Mouse (Mus musculus): ENCODE measurements around the gene Mrpl16. TPM values are rescaled to one million over a fixed set of nuclear protein-coding genes. Genes with fewer than 3 reads are reported as not detected.

The Mrpl16 gene
- total RNA-seq (2015; ENCODE audit: low replicate concordance): 19.8 and 21.0 TPM in 2 replicates
- total RNA-seq (2017; ENCODE audit: low replicate concordance): 6.8 and 22.5 TPM in 2 replicates

GRCm38 (mm10) chr19:11770205-11770892 is at the start of gene Mrpl16:
Gene Mrpl16, plus strand, starts transcription at chr19:11770391.
- ATAC-seq (replicated peaks; ENCODE audit: low FRiP score, poor library complexity, severe bottlenecking): peak; percentile 95

- ATAC-seq (replicated peaks; ENCODE audit: low FRiP score, poor library complexity, severe bottlenecking): no peak
Measured at GRCm38 (mm10) chr19:11723870-11724269, 46.3 kb upstream of the Mrpl16 start.

DNA sequence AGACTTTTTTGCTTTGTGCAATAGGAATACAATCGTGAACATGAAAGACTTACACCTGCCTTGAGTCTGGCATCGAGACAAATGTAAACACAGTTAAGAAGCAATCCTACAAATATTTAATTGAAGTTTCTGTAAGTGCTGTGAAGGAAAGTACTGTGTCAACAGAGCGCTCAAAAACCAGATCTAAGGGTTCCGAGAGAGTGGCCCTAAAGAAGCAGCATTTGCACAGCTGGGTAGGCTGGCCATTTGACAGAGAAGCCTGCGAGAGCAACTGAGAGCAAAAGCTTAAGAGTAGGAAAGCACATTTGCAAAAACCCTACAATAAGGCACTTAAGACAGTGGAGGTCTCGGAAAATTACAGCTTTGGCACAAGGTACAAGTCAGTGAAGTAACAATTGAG is 45.9 kb upstream of the Mrpl16 start:
- ATAC-seq (replicated peaks; ENCODE audit: low FRiP score, poor library complexity, severe bottlenecking): no peak

DNA sequence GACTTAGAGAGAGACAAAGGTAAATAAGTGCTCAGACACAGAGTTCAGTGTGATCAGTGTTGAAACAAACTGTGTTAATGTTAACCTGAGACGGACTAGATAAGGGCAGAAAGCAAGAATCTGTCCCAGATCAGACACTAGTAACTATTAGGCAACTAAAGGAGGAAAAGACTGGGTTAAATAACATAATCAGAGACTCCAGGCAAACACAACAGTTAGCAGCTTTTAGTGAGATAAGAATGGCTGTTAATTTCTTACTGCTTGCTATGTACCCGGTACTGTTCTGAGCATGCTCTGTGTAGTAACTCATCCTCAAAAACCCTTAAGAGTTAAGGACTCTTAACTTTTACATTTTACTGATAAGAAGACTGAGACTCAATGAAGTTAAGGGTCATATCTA is 44.3 kb upstream of the Mrpl16 start:
- peak; percentile 34; the same call in 1 of the 2 replicates for ATAC-seq (replicated peaks; ENCODE audit: low FRiP score, poor library complexity, severe bottlenecking)

GRCm38 (mm10) chr19:11727304-11727703 is 42.9 kb upstream of the Mrpl16 start:
- peak; percentile 46; the same call in 1 of the 2 replicates for ATAC-seq (replicated peaks; ENCODE audit: low FRiP score, poor library complexity, severe bottlenecking)

GRCm38 (mm10) chr19:11730278-11730677 is 39.9 kb upstream of the Mrpl16 start:
- ATAC-seq (replicated peaks; ENCODE audit: low FRiP score, poor library complexity, severe bottlenecking): no peak

DNA sequence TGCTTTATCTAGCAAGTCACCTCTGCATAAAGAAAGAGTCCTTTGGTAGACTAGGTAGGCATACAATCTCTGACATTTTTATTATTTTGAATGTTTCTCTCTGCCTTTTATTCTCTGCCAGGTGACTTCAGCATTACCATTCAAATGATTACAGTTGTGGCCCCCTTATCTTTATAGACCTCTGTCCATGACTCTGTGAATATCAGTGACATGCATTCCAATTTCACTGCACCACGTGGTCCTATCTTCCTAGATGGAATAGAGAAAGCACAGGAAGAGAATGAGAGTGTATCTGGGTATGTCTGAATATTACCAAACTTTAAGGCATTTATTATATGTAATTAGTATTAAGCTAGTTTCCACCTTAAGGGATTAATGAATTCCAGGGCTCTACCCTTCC is 33.7 kb upstream of the Mrpl16 start:
- no peak for ATAC-seq (replicated peaks; ENCODE audit: low FRiP score, poor library complexity, severe bottlenecking)

DNA sequence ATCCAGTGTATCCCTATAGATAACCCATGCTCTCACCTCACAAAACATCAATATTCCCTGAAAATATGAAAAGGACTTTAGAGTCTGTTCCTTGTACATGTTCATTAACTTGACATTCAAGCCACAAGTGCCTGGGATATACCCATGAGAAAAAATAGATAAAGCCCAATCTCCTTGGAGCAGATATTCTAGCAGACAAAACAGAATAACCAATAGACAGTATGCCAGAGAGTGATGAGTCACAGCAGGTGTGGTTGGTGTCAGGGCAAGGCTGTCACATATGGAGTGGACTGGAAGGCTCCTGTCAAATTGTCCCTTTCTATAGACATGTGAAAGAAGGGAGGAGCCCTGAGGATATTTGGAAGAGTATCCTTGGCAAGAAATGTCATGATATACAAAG is 24.5 kb upstream of the Mrpl16 start:
- no peak for ATAC-seq (replicated peaks; ENCODE audit: low FRiP score, poor library complexity, severe bottlenecking)

- no peak for ATAC-seq (replicated peaks; ENCODE audit: low FRiP score, poor library complexity, severe bottlenecking)
Measured at GRCm38 (mm10) chr19:11747298-11747697, 22.9 kb upstream of the Mrpl16 start, which contains the start of gene Gif. Gene Gif, plus strand, starts transcription at chr19:11747554.

DNA sequence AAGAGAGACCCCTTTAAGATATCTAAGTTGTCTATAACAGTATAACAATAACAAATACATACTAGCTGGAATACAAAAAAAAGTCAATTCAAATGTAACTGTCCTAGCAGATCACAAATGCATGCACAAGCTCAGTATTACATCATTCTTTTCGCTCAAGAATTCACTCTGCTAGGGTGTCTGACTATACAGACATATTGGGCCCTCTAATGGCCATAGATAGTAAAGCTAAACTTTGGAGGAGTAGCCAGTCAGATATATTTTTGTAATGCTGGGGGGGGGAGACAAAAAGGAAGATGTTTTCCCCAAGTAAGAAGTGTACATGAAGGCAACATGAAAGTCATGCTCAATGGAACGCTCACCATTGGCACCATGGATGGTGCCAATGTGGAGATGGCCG is 5.1 kb upstream of the Mrpl16 start:
- no peak for ATAC-seq (replicated peaks; ENCODE audit: low FRiP score, poor library complexity, severe bottlenecking)

DNA sequence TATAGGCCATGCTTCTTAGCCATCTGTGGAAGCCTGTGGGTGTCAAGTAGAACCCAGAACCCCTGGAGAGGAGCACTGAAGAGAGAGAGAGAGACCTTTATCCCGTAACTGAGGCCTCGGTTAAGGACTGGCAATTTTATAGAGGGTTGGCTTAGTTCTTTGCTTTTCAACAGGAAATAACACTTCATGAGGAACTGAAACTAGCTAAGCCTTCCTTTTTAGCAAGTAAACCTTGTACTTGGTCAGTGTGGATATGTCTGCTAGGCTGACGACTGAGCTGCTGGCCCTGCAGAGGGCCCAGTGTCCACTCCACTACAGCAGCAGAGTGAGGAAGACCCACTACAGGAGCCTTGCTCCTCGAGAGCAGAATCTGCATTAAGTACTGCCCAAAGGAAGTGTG is 3.8 kb upstream of the Mrpl16 start:
- no peak for ATAC-seq (replicated peaks; ENCODE audit: low FRiP score, poor library complexity, severe bottlenecking)

DNA sequence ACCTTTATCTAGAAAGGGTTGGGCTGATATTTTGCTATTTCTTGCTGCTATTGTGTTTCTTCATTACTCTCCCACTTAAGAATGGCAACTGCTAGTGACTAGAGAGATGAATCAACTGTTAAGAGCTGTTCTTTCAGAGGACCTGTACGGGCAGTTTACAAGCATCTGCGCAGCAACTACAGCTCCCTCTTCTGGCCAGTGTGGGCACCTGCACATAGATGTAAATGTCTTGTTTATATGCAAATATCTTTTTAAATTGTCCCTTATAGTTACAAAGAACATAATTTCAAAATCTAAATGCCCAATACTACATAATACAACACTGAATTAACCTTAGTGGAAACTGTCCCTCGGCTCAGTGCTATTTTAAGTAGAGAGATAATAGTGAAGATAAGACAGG is 2.0 kb upstream of the Mrpl16 start:
- no peak for ATAC-seq (replicated peaks; ENCODE audit: low FRiP score, poor library complexity, severe bottlenecking)

DNA sequence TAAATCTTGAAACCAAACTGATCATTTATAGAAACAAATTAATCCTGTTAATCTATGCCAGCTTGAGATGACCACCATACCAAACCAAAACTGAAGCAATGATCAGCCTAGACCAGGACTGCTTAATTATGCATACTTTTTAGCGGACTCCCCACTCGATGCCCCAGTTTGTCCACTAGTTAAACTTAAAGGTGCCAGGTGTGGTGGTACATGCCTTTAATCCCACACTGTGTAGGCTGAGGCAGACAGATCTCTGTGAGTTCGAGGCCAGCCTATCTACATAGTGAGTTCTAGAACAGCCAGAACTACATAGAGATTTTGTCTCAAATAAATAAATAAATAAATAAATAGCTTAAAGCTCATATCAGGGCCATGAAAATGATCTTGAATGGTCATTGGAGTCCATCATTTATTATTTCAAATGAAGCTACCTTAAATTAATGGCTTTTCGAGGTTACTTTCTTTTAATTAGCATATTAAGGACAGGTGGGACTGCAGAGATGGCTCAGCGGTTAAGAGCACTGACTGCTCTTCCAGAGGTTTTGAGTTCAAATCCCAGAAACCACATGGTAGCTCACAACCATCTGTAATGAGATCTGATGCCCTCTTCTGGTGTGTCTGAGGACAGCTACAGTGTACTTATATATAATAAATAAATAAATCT is 802 bp upstream of the Mrpl16 start:
- ATAC-seq (replicated peaks; ENCODE audit: low FRiP score, poor library complexity, severe bottlenecking): no peak

DNA sequence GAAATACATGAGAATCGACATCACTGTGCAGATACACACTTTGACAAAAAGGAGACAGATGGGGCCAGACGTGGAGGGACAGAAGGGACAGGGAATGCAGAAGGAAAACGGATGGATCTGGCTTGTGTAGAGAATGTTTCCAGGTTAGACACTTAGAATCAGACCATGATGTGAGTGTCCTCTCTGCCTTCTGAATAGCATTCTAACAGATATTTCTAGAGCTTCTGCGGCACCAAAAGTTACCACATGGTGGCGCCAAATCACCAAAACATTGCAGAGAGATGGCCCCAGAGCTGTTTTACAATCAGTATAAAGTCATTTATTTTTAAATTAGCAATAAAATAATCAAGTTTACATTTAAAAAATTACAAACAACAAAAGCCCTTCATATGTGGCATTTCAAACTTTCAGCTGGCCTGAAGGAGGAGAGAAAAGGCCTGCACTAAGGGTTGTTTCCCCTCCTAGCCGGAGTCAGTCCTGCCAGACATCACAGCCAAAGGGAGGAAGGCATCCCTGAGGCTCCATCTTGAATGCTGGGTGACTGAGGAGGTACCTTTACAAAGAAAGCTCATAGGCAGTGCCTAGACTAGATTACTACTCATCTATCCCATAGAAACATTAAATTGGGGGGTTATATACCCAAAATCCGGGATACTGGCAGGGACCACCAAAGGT is 7.1 kb downstream of the Mrpl16 start:
- ATAC-seq (replicated peaks; ENCODE audit: low FRiP score, poor library complexity, severe bottlenecking): 0 out of 2 replicates have a peak, but pooled peaks have one; percentile 59

DNA sequence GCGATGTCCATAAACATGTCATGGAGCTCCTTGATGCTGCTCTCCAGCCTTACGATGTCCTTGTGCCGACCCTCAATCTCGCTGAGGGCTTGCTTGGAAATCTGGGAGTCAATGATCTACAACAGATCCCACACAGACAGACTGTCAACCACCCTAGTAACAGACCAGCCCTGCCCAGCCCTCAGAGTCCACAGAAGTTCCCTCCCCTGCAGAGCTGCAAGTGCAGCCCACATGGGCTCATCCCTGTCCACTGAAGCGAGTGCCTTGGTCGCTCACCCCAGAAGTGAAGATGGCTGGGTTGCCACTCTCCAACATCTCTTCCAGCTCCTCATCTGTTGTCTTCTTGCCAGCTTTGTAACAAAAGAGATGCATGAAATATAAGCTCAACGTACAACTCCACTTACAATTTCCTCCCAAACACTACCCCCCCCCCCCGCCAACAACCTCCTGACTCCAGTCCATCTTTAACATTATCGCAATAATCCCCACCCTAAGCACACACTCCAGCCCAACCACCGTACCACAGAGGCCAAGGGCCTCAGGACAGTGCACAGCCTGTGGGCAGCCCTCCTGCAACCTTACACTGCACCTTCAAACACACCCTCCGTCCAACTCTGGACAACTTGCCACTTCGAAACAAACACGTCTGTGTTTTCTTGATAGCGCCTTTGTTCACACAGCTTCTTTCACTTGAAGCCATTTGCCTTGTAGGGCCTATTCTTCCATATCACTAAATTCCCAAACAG is 15.4 kb downstream of the Mrpl16 start:
- ATAC-seq (replicated peaks; ENCODE audit: low FRiP score, poor library complexity, severe bottlenecking): no peak

DNA sequence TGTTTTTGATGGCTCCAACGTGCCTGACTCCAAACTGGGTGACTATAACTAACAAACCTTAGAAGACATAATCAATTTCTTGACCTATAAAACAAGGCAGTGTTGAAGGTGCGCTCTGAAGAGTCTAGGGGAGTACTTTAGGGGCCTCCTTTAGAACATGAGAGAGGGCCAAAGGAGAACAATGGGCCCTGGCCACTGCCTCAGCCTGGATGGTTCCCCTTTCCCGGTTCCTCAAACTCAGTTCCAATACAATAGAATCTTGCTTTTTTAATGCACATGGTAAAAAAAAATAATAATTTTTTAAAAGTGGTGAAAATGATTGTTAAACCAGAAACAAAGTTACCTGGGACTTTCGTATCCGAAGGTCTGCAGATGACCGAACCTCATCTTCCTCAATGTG is 17.6 kb downstream of the Mrpl16 start:
- no peak for ATAC-seq (replicated peaks; ENCODE audit: low FRiP score, poor library complexity, severe bottlenecking)

- ATAC-seq (replicated peaks; ENCODE audit: low FRiP score, poor library complexity, severe bottlenecking): no peak
Measured at GRCm38 (mm10) chr19:11788876-11789275, 18.7 kb downstream of the Mrpl16 start.

GRCm38 (mm10) chr19:11791825-11792224 is 21.6 kb downstream of the Mrpl16 start:
- no peak for ATAC-seq (replicated peaks; ENCODE audit: low FRiP score, poor library complexity, severe bottlenecking)

- ATAC-seq (replicated peaks; ENCODE audit: low FRiP score, poor library complexity, severe bottlenecking): no peak
Measured at GRCm38 (mm10) chr19:11793741-11794359, 23.7 kb downstream of the Mrpl16 start.

DNA sequence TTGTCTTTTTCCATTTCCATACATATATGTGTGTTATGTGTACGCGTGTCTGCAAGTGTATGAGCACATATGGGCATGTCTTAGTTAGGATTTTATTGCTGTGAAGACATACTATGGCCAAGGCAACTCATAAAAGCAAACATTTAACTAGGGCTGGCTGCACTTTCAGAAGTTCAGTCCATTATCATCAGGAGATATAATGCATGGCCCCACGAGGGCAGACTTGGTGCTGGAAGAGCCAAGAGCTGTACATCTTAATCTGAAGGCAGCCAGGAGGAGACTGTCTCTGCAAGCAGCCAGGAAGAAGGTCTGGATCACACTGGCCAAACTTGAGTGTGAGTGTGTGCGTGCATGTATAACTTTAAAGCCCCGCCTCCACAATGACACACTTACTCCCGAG is 24.3 kb downstream of the Mrpl16 start:
- no peak for ATAC-seq (replicated peaks; ENCODE audit: low FRiP score, poor library complexity, severe bottlenecking)

Data from erythroid progenitor cell, adult 5-6 weeks (primary cell).